Mouse (Mus musculus) ovary, postnatal 10 days (tissue): ENCODE measurements around the gene Ston1.

ENCODE experiments used
- DNase-seq: peaks from one replicate; pipeline ENCODE4 v3.0.0; 2022; ENCODE audit warnings: low spot score

Gene Ston1

DNA sequence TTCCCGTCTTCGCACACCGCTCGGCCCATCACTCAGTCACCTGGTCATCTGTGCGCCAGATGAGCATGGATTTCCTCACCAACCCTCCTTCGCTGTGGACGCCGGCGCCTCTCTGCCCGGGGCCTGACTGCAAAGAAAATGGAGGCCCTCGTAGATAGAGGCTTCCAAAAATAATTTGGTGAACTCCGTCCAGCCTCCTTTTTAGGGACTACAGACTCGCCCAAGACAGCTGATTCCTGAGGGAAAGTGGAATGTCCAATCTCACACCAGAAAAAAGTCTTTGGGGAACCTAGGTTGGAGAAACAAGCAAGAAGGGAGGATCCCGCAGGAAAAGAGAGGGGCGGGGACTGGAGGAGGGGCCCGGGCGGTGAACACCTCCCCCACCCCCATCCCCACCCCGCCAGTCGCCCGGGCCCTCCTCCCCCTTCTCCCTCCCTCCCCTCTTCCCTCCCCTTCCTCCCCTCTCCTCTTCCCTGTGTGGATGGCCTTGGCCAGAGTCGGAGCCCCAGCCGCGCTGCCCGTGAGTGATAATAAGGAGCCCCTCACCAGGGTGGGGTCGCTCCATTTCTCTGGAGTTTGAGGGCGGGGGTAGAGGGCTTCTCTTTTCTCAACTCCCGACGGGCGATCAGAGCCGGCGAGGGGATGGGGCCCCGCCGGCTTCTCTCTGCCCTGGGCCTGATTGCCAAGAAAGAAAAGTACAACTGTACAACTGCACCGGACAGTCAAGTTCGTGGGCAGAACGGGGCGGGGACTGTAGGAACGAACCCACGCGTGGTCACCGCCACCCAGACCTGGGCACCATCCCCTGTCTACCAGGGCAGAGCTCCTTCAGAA, at the start of gene Ston1:
Gene Ston1 (plus strand): TSS at position 463 of the 834 bp plus-strand sequence.
- DNase-seq: peak; percentile 50

DNA sequence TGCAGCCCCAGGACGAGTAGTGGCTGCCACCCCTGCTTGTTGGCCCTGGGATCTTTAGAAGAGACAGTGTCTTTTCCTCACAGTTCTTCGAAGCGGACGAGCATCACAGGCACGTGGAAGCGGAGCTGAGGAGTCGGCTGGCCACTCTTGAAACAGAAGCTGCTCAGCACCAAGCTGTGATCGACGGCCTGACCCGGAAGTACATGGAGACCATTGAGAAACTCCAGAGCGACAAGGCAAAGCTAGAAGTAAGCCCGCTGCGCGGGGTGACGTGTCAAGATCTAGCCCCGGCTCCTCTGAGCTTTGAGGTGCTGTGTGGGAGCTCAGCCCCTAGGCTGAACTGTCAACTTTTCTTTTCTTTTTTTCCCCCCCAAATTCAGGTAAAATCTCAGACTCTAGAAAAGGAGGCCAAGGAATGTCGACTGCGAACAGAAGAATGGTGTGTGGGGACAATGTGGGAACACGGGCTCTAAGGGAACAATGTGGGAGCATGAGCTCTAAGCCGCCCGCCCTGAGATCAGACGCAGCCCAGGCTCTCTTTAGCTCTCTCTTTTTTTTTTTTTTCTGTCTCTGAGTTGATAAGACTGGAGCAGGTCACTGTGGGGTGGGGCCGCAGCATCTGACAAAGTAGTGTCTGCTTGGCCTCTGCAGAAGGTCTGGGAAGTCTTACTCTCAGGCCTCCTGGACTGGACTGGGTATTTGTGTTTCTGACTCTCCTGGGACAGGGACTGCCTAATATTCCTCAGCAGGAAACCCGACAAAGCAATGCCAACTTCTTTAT, 47.9 kb upstream of the Ston1 start:
- DNase-seq: no peak

DNA sequence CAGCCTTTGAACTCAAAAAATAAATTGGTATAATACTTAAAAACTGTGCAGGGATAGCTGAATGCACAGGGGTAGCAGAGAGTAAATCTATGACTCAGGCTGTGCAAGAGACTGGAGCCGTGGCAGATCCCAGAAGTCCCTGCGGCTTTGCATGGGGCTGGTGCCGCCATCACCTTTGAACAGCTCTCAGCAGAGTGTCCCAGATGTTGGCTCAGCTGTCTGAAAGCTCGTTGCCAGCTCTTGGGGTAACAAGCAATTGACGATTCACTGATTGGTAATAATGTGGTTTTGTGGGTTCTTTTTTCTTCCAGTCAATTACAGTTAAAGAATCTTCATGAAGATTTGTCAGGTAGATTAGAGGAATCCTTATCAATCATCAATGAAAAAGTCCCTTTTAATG, 47.1 kb upstream of the Ston1 start:
- DNase-seq: no peak

DNA sequence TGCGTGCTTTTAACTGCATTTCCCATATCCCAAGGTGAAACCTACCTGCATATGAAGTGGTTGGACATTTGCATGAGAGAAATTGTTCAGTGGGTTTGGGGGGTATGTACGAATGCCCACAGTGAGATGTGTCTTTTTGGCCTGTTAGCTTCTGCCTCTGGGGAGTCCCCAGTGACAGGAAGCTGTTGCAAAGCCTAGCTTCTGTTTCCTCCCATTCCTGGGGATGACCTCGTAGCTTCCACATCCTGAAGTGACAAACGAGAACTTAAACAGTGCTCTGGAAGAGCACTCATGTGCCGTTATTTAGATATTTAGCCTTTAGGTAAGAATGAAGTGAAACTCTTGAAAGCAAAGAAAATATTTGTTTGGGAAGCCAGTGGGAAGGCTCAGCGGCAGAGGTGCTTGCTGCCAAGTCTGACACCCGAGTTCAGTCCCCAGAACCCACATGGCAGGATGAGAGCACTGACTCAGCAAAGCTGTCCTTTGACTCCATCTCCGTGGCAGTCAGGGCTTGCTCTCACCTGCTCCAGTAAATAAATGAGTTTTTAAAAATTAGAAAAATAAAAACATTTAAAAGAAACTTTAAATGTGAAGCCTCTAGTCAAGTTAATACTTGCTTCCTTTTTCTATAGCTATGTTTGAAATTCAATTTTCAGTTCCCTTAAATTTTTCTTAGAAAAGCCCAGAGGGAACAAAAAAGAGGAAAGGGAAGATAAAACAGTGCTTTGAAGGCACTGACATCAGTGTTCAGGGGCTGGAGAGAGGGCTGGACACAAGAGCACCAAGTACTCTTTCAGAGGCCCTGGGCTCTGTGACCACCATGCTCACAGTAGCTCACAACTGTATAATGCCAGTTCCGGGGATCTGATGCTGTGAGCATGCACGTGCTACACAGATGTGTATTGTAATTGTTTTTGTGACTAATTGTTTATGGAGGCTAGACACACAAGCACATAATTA, 46.2 kb upstream of the Ston1 start:
- DNase-seq: no peak

DNA sequence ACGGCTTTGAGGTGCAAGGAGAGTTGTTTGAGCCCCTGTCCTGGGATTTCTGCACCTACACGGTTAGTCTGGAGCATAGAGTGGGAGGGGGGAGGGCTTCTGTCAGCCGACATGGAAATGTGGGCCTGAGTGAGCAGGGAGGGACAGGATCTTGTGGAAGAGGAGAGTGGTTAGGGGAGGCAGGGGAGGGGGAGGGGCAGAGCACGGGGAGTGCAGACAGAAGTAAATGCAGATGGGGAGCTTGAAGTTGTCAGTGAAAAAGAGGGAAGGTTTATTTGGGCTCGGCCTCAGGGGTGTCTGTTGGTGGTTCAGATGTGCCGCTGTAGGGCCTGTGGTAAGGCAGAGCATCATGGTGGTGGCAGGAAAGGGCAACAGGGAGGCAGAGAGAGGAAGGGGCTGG, 44.9 kb upstream of the Ston1 start:
- no peak for DNase-seq

DNA sequence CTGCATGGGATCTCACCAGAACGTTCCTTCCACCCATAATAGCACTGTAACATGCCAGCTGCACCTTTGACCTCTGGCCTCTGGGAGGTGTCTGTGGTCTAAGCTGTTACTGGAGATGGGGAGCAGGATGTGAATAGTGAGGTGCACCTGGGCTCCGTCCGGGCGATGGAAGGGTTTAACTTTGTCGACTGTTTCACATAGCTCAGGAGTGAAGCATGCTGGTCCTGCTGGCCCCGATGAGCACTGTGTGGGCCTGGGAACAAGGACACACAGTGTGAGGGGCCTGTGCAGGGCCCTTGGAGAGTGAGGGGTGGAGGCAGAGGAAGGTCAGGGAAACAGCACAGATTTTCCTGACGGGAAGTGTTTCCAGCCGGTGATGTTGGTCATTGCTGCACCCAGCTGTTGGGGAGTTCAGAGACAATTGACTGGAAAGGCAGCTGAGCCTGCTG, 44.5 kb upstream of the Ston1 start:
- DNase-seq: no peak

DNA sequence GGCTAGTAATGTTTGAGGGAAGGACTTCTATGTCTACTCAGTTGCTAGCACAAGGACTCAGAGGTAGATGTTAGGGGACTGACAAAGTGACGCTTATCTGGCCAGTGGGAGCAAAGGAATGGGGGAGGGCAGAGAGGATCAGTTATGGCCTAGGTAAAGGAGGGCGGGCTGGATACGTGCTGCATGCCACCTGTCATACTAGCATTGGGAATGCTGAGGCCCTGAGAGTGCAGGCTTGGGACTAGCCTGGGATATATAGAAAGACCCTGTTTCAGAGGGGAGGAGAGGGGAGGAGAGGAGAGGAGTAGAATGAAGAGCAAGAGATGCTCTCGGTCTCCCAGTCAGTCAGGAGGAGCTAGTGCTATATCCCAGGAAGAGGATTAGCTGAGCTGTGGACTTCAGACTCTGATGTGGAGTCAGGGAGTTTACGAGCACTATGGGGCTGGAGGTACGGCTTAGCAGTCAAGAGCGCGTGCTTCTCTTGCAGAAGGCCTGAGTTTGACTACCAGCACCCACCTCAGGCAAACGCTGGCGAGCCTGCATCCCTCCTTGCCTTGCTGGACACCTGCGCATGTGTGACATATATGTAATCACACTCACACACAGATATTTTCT, 43.9 kb upstream of the Ston1 start:
- DNase-seq: no peak

DNA sequence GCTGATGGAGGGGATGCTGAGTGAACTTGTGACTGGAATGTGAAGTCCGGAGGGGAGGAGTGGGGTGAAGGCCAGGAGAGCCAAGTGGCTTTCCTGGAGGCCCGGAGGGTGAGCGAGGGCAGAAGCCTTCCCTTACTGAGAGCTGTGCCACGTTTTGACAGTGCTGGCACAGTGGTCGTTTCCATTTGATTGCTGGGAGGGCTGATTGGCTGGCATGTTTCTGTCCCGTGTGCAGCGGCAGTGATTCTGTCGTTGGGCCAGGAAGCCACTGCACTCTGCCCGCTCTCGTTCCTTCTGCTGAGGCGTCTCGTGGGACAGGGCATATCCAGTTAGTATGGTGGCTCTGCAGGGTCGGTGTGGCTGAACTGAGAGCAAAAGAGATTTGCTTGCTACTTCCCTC, 41.3 kb upstream of the Ston1 start:
- DNase-seq: no peak

DNA sequence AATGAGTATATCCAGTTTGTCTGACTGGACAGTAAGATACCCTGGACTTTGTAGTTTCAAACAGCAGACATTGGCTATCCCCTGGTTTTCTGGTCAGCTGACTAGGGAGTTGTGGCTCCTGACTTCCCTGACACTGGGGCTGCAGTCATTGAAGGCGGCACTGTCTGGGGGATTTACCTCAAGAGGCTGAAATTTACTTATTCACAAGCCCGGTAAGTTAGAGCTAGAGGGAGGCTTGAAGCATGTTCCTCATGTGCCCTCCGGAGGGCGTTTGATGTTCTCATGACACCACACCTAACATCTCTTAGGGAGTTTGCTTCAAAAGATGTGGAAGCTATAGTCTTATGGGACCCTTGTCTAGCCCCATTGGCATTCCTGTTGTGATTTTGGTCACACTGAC, 40.8 kb upstream of the Ston1 start:
- DNase-seq: no peak

DNA sequence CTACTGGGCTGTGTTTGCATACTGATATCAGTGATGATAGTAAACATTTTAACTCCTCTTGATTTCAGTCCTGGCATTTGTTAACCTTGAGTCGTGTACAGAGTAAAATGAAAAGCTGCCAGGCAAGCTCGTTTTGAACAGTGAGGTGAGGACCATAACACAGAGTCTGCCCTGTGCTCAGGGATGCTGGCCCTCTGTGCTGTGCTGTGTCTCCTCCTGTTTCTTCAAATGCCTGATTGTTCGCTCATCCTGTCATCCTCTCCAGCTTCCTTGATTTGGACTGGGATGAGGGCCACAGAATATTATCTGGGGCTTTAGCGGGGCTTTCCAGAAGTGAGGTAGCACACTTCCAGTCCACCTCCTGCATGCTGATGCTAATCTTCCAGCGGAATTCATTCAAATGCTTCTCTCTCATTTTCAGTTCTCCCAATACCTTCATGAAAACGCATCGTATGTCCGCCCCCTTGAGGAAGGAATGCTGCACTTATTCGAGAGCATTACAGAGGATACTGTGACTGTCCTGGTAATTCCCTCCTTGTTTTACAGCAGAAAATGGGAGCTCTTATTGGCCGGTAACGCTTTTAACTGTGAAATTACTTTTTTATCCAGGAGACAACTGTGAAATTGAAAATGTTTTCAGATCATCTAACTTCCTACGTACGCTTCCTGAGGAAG, 39.2 kb upstream of the Ston1 start:
- DNase-seq: peak; percentile 46

DNA sequence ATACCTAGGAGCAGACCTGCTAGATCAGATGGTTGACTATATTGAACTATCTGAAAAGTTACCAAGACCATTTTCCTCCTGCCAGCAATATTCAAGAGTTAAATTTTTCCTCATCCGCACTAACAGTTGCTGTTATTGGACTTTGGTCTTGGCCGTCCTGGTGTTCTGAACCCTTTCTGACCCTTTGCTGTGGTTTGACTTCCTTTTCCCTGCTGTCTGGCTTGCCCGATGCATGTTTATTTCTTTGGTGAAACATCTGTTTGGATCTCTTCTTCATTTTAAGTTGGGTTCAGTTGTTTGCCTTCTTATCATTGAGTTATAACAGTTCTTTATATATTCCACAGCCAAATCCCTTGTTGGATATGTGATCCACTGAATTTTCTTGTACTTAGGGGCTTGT, 33.9 kb upstream of the Ston1 start:
- DNase-seq: no peak

DNA sequence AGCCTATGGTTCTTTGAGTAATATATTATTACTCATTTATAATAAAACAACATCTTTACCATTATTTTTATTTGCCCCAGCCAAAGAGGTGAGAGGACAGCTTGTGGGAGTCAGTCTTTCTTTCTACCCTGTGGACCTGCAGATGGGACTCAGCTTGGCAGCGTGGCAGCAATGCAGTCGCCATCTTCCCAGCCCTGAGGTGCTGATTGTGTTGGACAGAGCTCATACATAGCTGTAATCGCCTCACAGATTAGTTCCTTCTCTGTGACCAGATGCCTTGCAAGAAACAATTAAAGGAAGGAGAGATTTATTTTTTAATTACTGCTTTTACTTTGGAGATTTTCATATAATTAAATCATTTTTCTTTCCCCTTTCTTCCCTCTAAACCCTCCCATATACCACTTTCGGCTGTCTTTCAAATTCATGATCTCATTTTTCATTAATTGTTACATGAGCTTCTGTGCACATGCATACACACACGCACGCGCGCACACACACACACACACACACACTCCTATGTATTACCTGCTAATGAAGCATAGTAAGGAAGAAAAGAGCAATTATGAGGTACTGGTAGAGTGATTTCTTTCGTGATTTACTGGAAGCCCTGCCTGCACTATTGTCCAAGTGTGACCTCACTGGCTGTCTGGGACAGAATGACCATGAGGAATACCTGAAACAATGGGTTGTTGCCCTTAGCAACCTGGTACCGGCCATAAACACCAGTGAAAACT, 27.5 kb upstream of the Ston1 start:
- DNase-seq: no peak

DNA sequence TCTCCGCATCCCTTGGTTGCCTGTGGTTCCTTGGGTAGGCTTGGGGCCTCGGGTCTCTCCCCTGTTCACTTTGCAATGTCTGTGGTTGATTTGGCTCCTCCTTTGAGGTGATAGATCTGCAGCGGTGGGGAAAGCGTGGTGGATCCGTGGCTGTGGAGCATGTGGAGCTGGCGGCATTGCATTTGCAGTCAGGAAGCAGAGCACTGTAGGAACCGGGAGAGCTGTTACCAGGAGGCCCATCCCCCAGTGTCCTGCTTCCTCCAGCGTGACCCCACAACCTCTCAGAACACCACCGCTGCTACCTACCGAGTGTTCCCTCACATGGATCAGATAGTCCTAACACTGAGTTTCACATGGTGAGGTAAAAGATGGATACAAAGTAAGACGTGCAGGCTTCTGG, 26.7 kb upstream of the Ston1 start:
- no peak for DNase-seq

DNA sequence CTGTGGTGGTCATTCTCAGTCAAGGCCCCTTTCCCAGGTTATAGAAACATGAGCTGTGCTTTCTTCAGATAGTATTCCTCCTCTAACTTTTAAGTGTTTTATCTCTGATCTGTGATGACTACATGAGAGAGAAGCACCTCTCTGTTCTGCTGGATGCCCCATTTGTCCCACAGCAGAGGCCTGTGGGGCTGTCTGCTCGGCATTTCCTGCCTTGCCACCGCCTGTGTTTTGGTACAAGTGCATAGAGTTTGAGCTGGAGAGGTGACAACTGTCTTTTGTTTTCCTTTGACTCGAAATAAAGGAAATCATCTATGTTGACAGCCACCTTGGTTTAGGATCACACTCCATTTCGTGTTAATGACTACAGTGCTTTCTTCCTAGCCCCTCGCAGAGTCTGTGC, 22.7 kb upstream of the Ston1 start:
- no peak for DNase-seq

DNA sequence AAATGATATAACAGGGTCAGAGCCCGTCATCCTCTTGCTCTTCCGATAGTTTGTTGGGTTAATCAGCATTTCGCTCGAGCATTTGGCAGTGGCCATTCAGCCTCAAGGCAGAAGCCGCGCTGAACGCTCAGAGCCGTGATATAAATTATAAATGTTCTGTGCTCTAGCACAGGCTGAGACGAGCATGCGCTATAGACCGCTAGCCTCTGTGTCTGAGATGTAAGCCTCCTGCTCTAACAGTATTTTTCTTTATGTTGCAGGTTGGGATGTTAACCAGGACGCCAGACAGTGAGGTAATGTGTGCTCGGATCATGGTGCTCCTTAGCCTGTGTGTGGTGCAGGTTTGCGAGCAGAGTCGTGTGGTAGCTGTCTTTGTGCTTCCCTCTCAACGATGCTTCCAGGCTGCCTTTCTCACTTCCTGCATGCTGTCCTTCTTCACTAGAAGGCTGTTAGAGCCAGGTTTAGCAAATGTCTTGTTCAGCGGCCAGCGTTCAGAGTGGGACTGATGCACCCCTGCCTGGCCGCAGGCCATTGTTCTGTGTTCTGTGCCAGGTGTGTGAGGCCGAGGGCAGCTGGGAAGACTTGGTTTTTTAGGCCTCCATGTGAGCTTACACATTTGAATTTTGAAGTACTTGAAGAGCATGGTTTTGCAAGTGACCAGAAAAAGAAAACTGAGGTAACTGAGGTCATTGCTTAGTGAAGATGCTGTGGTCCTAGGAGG, 18.8 kb upstream of the Ston1 start:
- DNase-seq: no peak

DNA sequence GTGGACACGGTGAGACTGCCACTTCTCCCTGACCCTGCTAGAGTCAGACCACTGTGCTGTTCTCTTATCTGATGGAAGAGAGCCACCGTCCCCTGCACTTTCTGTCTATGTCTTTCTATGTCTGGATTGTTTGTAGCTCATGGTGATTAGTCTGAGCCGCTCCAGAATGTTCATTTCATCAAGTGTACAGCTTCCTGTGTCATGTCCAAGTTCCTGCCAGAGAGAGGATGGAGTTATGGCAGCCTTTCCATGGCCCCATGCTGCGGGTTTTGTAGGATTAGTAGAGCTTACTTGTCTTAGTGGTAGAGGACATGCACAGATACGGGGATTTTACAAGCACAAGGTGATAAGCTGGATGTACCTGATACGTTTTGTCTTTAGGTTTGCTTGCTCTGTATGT, 16.9 kb upstream of the Ston1 start:
- no peak for DNase-seq

DNA sequence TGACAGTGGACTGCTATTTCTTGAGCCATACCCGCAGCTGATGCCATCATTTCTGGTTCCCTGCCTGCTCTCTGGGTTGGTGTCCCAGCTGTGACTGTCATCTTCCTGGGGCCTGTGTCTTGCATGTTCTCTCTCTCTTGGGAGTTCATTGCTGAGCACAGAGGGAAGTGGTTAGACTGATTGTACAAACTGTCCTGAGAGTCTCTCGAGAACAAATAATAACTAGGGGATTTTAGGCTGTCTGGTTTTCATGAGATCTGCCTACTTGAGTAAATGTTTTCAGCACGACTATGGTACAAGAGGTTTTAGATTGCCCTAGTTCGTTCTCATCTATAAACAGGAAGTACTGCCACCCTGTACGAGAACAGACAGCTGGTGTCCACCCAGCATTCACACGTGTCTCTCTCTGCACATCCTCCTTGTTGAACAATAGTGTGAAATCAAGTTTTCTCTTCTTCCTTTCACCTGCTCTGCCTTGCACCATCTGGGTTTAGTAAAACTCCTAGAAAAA, 15.9 kb upstream of the Ston1 start:
- no peak for DNase-seq

DNA sequence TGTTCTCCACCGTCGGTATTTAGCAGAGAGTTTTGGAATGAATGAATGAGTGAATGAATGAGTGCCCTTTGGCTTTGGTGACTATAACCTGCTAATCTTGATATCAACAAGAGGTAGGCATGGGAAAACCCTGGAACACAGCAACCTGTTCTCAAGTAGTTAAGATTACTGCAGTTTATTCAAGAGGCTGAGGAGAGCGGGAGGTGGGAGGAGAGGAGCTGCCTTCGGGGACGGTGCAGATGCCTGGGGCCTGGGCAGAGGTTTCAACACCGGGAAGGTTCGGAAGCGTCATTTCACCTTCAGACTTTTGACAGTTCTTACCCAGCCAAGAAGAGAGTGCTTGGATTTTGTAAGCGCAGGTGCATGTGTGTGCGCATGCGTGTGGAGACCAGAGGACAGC, 14.5 kb upstream of the Ston1 start:
- no peak for DNase-seq

DNA sequence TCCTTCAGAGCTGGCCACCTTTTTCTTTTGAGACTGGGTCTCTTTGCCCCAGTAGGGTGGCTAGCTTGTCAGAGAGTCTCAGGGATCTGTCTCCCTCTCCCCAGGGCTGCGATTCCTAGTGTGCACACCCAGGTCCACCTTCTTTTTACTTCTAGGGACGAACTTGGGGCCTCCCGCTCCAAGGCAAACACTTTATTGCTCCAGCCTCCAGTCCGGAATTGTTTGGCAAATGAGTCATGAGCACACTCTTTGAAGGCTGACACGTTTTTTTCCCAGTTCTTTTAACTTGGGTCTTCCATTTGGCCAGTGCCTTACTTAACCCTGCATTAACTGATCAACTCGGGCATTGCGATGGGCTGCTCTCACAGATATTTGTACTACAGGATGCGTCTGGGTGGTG, 14.1 kb upstream of the Ston1 start:
- DNase-seq: no peak

DNA sequence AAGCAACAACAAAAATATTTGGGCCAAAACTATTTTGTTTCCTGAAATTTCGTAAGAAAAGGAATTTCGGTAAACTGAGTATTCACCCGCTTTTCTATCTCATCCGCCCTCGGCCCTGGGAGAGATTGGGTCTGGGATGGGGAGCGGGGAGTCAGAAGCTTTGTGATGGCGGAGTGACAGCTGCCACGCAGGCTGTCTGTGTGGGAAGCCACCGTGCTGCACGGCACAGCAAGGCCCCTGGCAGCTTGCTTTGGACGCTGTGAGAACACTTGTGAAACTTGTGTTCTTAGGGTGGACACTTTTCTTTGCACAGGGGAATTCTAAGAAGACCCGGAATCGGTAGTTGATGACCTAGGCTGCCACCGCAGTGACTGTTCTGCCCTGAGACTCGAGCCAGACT, 10.1 kb upstream of the Ston1 start:
- no peak for DNase-seq
